Mouse (Mus musculus): ENCODE results near the gene Vopp1. TPM values are rescaled to one million over a fixed set of nuclear protein-coding genes. Genes with fewer than 3 reads are reported as not detected.

The Vopp1 gene
- polyA plus RNA-seq, 1 experiment from 2014 or later = 32.3 TPM

Other genes with a start within 250 kb of the Vopp1 start
- gene Herc6, start 244.2 kb downstream of the Vopp1 start, polyA plus RNA-seq (2015; fragmentation: Nextera tagmentation; extraction: Ambion mirVana) = 1.8 and 2.6 TPM in 2 replicates
- gene Pyurf, start 133.1 kb downstream of the Vopp1 start, polyA plus RNA-seq (2015; fragmentation: Nextera tagmentation; extraction: Ambion mirVana) = 19.4 and 21.9 TPM in 2 replicates
- gene Lancl2, start 122.6 kb downstream of the Vopp1 start, polyA plus RNA-seq (2015; fragmentation: Nextera tagmentation; extraction: Ambion mirVana) = 17.8 and 19.5 TPM in 2 replicates
- gene Vmn1r21, start 25.2 kb upstream of the Vopp1 start, polyA plus RNA-seq (2015; fragmentation: Nextera tagmentation; extraction: Ambion mirVana) = not detected in 2 replicates
- gene Vmn1r22, start 82.9 kb upstream of the Vopp1 start, polyA plus RNA-seq (2015; fragmentation: Nextera tagmentation; extraction: Ambion mirVana) = not detected in 2 replicates
- gene Vmn1r23, start 101.7 kb upstream of the Vopp1 start, polyA plus RNA-seq (2015; fragmentation: Nextera tagmentation; extraction: Ambion mirVana) = not detected in 2 replicates
- gene Vmn1r24, start 136.3 kb upstream of the Vopp1 start, polyA plus RNA-seq (2015; fragmentation: Nextera tagmentation; extraction: Ambion mirVana) = not detected in 2 replicates
- gene Vmn1r25, start 155.7 kb upstream of the Vopp1 start, polyA plus RNA-seq (2015; fragmentation: Nextera tagmentation; extraction: Ambion mirVana) = not detected in 2 replicates
- not detected in 2 replicates for gene Vmn1r26, start 190.0 kb upstream of the Vopp1 start, polyA plus RNA-seq (2015; fragmentation: Nextera tagmentation; extraction: Ambion mirVana)